Mouse (Mus musculus): ENCODE measurements around the gene Prrc2b. TPM values are rescaled to one million over a fixed set of nuclear protein-coding genes. Genes with fewer than 3 reads are reported as not detected.

The Prrc2b gene
- polyA plus RNA-seq, 1 experiment from 2014 or later: 44.8 TPM

DNA sequence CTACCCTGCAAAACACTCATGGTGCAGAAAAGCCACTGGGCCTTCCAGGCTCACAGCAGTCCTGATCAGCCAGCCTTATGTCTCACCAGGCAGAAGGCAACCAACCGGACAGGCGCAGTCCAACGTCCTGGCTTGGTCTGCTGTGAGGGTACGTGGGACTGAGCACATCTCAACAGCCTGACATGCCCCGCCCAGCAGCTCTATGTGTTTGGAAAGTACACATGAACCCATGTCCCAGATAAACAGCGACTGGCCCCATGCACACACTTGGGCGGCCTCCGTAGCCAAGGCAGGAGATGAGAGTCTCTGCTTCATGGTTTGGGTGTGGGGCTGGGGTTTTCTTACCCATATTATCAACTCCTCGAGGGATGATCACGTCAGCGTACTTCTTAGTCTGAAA, 105.4 kb downstream of the Prrc2b start:
- no peak overlapping the region for H3K27ac ChIP-seq
- no peak for ATAC-seq (ENCODE audit: insufficient number of reproducible peaks, insufficient read depth, low FRiP score, low TSS enrichment, low read depth)
- H3K9me3 ChIP-seq: no peaks in the 10 kb centered on the region
- H3K27me3 ChIP-seq: no peaks in the 10 kb centered on the region
- 91% methylated on average over 11 of the region's 11 CpGs for WGBS
- no peak overlapping the region for H3K4me3 ChIP-seq
- no peak overlapping the region for H3K9ac ChIP-seq
- H3K4me2 ChIP-seq: no peak overlapping the region
- H3K4me1 ChIP-seq: peaks cover 14% of the 10 kb centered on the region
- peaks cover 67% of the 10 kb centered on the region for H3K36me3 ChIP-seq

- no peaks in the 10 kb centered on the region for H3K9me3 ChIP-seq
- peak overlapping the region; percentile 90 for H3K9ac ChIP-seq
- H3K36me3 ChIP-seq: peaks cover 40% of the 10 kb centered on the region
- peak overlapping the region; percentile 90 for H3K4me3 ChIP-seq
- H3K27ac ChIP-seq: peak overlapping the region; percentile 39; the same call in 1 of the 2 replicates
- 61% methylated on average over 6 of the region's 6 CpGs for WGBS
- peak overlapping the region; percentile 83 for H3K4me2 ChIP-seq
- no peak for ATAC-seq (ENCODE audit: insufficient number of reproducible peaks, insufficient read depth, low FRiP score, low TSS enrichment, low read depth)
- H3K27me3 ChIP-seq: no peaks in the 10 kb centered on the region
- H3K4me1 ChIP-seq: peaks cover 14% of the 10 kb centered on the region
These were observed 108.1 kb downstream of the Prrc2b start for GRCm38 (mm10) chr2:32258887-32259533.

DNA sequence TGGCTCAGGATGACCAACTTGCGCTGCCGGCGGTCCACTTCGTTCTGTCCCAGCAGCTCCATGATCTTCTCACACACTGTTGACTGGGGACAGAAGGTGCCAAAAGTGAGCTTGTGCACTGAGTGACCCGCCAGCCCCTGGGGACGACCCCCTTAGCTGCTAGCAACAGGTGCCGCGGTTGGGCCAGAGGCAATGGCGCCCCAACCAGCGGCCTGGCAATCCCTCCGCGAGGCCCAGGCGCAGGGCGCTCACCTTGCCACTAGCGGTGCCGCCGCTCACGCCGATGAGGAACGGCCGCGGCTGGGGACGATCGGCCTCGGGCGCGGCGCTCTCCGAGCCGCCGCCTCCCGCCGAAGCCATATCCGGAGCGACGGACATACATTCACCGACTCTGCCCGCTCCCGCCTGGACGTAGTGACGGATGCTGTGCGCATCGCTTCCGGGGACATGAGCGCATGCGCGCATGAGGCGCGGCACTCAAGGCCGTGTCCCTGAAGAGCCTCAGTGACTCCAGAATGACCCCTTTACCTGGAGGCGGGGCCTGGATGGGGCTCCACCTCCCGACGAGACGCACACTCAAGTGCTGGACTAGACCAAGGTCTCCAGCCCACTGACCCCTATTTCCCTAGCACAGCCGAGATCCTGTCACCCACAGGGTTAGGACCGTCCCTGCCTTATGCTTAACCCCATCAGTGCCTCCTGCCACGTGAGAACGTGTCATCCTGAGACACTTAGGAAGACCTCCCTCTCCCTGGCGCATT, 109.0 kb downstream of the Prrc2b start, which contains the start of gene Uck1:
TSS of gene Uck1 (minus strand) at position 503 of the 761 bp plus-strand sequence.
- ATAC-seq (ENCODE audit: insufficient number of reproducible peaks, insufficient read depth, low FRiP score, low TSS enrichment, low read depth): peak; percentile 66
- H3K27me3 ChIP-seq: no peaks in the 10 kb centered on the region
- no peaks in the 10 kb centered on the region for H3K9me3 ChIP-seq
- WGBS: 1% methylated on average over 59 of the region's 59 CpGs
- peaks cover 14% of the 10 kb centered on the region for H3K4me1 ChIP-seq
- peak within 1 kb of the TSS; percentile 90 for H3K4me3 ChIP-seq
- H3K36me3 ChIP-seq: peaks cover 32% of the 10 kb centered on the region
- peak within 1 kb of the TSS; percentile 83 for H3K4me2 ChIP-seq
- peak within 1 kb of the TSS; percentile 90 for H3K9ac ChIP-seq
- peak within 1 kb of the TSS; percentile 39; the same call in 1 of the 2 replicates for H3K27ac ChIP-seq

DNA sequence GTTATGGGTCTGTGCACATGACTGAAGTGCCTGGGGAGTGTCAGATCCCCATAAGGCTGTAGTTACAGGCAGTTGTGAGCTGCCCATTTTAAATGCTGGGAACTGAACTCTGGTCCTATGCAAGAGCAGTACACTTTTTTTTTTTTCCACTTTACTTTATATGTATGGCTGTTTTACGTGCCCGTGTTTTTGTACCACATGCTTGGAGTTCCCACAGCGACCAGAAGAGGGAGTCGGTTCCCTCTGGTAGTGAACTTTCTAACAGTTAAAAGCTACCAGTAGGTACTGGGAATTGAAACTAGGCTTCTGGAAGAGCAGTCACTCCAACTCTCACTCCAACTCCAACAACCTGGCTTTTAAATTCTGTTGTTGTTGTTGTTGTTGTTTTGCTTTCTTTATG, 109.8 kb downstream of the Prrc2b start:
- Histone ChIP-seq H3K36me3 (peaks cover 29% of the 10 kb centered on the region), H3K27ac (no peak overlapping the region), H3K9ac (no peak overlapping the region), H3K4me1 (peaks cover 14% of the 10 kb centered on the region), H3K27me3 (no peaks in the 10 kb centered on the region), H3K4me3 (peak overlapping the region; percentile 90), H3K4me2 (peak overlapping the region; percentile 83; the same call in 1 of the 2 replicates), H3K9me3 (no peaks in the 10 kb centered on the region)
- ATAC-seq (ENCODE audit: insufficient number of reproducible peaks, insufficient read depth, low FRiP score, low TSS enrichment, low read depth): no peak
- 33% methylated on average over 4 of the region's 4 CpGs for WGBS

- Histone ChIP-seq H3K27ac (no peak overlapping the region), H3K4me3 (no peak overlapping the region), H3K4me2 (no peak overlapping the region), H3K9me3 (no peaks in the 10 kb centered on the region), H3K36me3 (peaks cover 42% of the 10 kb centered on the region), H3K9ac (no peak overlapping the region), H3K27me3 (no peaks in the 10 kb centered on the region), H3K4me1 (no peaks in the 10 kb centered on the region)
- ATAC-seq (ENCODE audit: insufficient number of reproducible peaks, insufficient read depth, low FRiP score, low TSS enrichment, low read depth): no peak
- 80% methylated on average over 3 of the region's 3 CpGs for WGBS
These were observed 124.9 kb downstream of the Prrc2b start for GRCm38 (mm10) chr2:32275823-32276222.

- Histone ChIP-seq H3K4me2 (no peak overlapping the region), H3K9me3 (no peaks in the 10 kb centered on the region), H3K27ac (no peak overlapping the region), H3K4me3 (no peak overlapping the region), H3K36me3 (peaks cover 77% of the 10 kb centered on the region), H3K4me1 (peaks cover 8% of the 10 kb centered on the region), H3K27me3 (no peaks in the 10 kb centered on the region), H3K9ac (no peak overlapping the region)
- ATAC-seq (ENCODE audit: insufficient number of reproducible peaks, insufficient read depth, low FRiP score, low TSS enrichment, low read depth): no peak
- WGBS: 86% methylated on average over 2 of the region's 2 CpGs
These were observed 131.4 kb downstream of the Prrc2b start for GRCm38 (mm10) chr2:32282289-32282688.

GRCm38 (mm10) chr2:32282727-32283126, 131.8 kb downstream of the Prrc2b start:
- WGBS: 93% methylated on average over 1 of the region's 1 CpGs
- H3K4me2 ChIP-seq: no peak overlapping the region
- H3K9ac ChIP-seq: no peak overlapping the region

DNA sequence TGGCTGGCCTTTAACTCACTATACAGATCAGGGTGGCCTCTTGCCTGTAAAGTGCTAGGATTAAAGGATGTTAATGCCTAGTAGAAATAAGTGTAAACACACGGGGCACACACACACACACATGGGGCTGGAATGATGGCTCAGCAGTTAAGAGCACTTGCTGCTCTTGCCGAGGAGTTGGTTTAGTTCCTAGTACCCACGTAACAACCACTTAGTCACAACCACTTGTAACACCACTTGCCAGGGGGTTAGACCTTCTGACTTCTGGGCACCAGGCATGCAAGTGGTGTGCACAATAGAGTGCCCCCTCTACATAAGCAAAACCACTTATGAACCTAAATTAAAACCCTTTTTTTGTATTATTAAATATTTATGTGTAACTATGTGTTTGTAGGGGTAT, 133.1 kb downstream of the Prrc2b start:
- no peaks in the 10 kb centered on the region for H3K27me3 ChIP-seq
- no peak overlapping the region for H3K27ac ChIP-seq
- no peaks in the 10 kb centered on the region for H3K9me3 ChIP-seq
- no peak overlapping the region for H3K4me3 ChIP-seq
- H3K4me2 ChIP-seq: no peak overlapping the region
- no peak overlapping the region for H3K9ac ChIP-seq
- 91% methylated on average over 3 of the region's 3 CpGs for WGBS
- peaks cover 12% of the 10 kb centered on the region for H3K4me1 ChIP-seq
- no peak for ATAC-seq (ENCODE audit: insufficient number of reproducible peaks, insufficient read depth, low FRiP score, low TSS enrichment, low read depth)
- H3K36me3 ChIP-seq: peaks cover 60% of the 10 kb centered on the region

More at GRCm38 (mm10) chr2:32282727-32283126, 131.8 kb downstream of the Prrc2b start:
- H3K36me3 ChIP-seq: peaks cover 72% of the 10 kb centered on the region
- no peak overlapping the region for H3K4me3 ChIP-seq
- H3K4me1 ChIP-seq: peaks cover 8% of the 10 kb centered on the region
- no peak overlapping the region for H3K27ac ChIP-seq
- no peak for ATAC-seq (ENCODE audit: insufficient number of reproducible peaks, insufficient read depth, low FRiP score, low TSS enrichment, low read depth)
- no peaks in the 10 kb centered on the region for H3K27me3 ChIP-seq
- H3K9me3 ChIP-seq: no peaks in the 10 kb centered on the region

Small RNA genes lying within 50 kb of the gene (microRNA-seq; reads per million reads assigned to microRNA genes)
- gene Gm27805: not detected

Other genes starting within 250 kb of the Prrc2b start
- 45.9 and 46.4 TPM in 2 replicates for gene Aif1l, start 200.9 kb upstream of the Prrc2b start, polyA plus RNA-seq (2015; fragmentation: Nextera tagmentation; extraction: Ambion mirVana)
- gene Nup214, start 176.6 kb upstream of the Prrc2b start, polyA plus RNA-seq (2015; fragmentation: Nextera tagmentation; extraction: Ambion mirVana): 115 and 118 TPM in 2 replicates
- gene Fam78a, start 66.2 kb upstream of the Prrc2b start, polyA plus RNA-seq (2015; fragmentation: Nextera tagmentation; extraction: Ambion mirVana): 1.9 and 2.1 TPM in 2 replicates
- gene Plpp7, start 55.6 kb upstream of the Prrc2b start, polyA plus RNA-seq (2015; fragmentation: Nextera tagmentation; extraction: Ambion mirVana): 5.7 and 6.2 TPM in 2 replicates
- 25.1 and 31.3 TPM in 2 replicates for gene Pomt1, start 85.5 kb downstream of the Prrc2b start, polyA plus RNA-seq (2015; fragmentation: Nextera tagmentation; extraction: Ambion mirVana)
- 68.9 and 69.4 TPM in 2 replicates for gene Uck1, start 109.1 kb downstream of the Prrc2b start, polyA plus RNA-seq (2015; fragmentation: Nextera tagmentation; extraction: Ambion mirVana)
- 25.6 and 31.2 TPM in 2 replicates for gene Golga2, start 136.3 kb downstream of the Prrc2b start, polyA plus RNA-seq (2015; fragmentation: Nextera tagmentation; extraction: Ambion mirVana)
- gene Swi5, start 137.0 kb downstream of the Prrc2b start, polyA plus RNA-seq (2015; fragmentation: Nextera tagmentation; extraction: Ambion mirVana): 497 and 538 TPM in 2 replicates
- 48.6 and 54.2 TPM in 2 replicates for gene Ciz1, start 201.2 kb downstream of the Prrc2b start, polyA plus RNA-seq (2015; fragmentation: Nextera tagmentation; extraction: Ambion mirVana)
- 31.9 and 32.4 TPM in 2 replicates for gene Dnm1, start 202.3 kb downstream of the Prrc2b start, polyA plus RNA-seq (2015; fragmentation: Nextera tagmentation; extraction: Ambion mirVana)
- 44.1 and 47.8 TPM in 2 replicates for gene 1110008P14Rik, start 230.9 kb downstream of the Prrc2b start, polyA plus RNA-seq (2015; fragmentation: Nextera tagmentation; extraction: Ambion mirVana)
- gene Lcn2, start 237.2 kb downstream of the Prrc2b start, polyA plus RNA-seq (2015; fragmentation: Nextera tagmentation; extraction: Ambion mirVana): 0.22 and 1.5 TPM in 2 replicates
- 30.0 and 30.4 TPM in 2 replicates for gene Ptges2, start 244.8 kb downstream of the Prrc2b start, polyA plus RNA-seq (2015; fragmentation: Nextera tagmentation; extraction: Ambion mirVana)

Data from embryonic facial prominence, embryonic 13.5 days (tissue).